Mouse (Mus musculus): Measurements from ENCODE around the gene Cpvl.

GRCm38 (mm10) chr6:53904703-53905395 is 73.6 kb downstream of the Cpvl start:
- TF ChIP-seq CTCF (conservative IDR thresholded peaks at IDR 0.05; ENCODE audit: insufficient read depth, insufficient read length, low read depth, low read length), result no peak
- no peak for TF ChIP-seq POLR2A (IDR thresholded peaks at IDR 0.05; ENCODE audit: low read depth, low read length)
